Mouse (Mus musculus) testis, adult 2 months (tissue): ENCODE measurements at regions not wholly inside any gene's neighbourhood (a gene's known extent, or its start where the extent isn't known, plus 50 kb on each side); places are given as distances from the start of the nearest gene placed in this dataset.

Experiments used
- CTCF ChIP-seq: fragments of 200-500 bp; IDR thresholded peaks from 2 replicates; pipeline ENCODE4 v1.5.1; 2012; ENCODE audit warnings: low read depth, mild to moderate bottlenecking, inconsistent platforms, low read length, moderate library complexity; ENCODE audit not compliant: control insufficient read depth, insufficient read depth, insufficient replicate concordance
- POLR2A ChIP-seq: fragments of 200-500 bp; IDR thresholded peaks from 2 replicates; pipeline ENCODE4 v1.6.1; 2012; ENCODE audit warnings: low read depth, mild to moderate bottlenecking, inconsistent platforms, low read length, moderate library complexity; ENCODE audit not compliant: control insufficient read depth

DNA sequence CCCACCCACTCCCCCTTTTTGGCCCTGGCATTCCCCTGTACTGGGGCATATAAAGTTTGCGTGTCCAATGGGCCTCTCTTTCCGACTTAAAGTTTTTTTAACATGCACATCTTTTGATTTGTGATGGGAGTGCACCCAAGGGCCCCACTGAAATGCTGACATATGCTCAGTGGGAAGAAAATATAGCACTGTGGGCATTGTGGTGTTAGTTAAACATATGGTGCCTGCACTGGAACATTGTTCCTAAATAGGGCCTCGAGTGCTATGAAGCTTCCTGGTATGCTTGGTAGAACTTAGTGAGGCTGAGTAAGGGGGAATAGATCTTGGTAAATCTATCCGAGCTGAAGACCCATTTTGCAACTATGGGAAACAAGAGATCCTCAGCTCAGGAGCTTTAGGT is 284.5 kb upstream of the Cobl start:
- TF ChIP-seq CTCF, result no peak
- TF ChIP-seq POLR2A, result no peak
